Mouse (Mus musculus): ENCODE results near the gene Pbdc1.
"Not testable (repeated sequence)": the region's sequence is repeated elsewhere in the genome, so short reads cannot be mapped to it uniquely, and the experiment has no call there.

The Pbdc1 gene

GRCm38 (mm10) chrX:105079615-105080092, at the start of gene Pbdc1:
TSS of gene Pbdc1 (plus strand) at chrX:105079756.
- in situ Hi-C loops (cut with MboI): no loop called here

- in situ Hi-C loops (cut with MboI): no loop called here
Observed at GRCm38 (mm10) chrX:105037666-105038065, 41.9 kb upstream of the Pbdc1 start.

GRCm38 (mm10) chrX:105064294-105064693, 15.3 kb upstream of the Pbdc1 start:
- in situ Hi-C loops (cut with MboI): no loop called here

- in situ Hi-C loops (cut with MboI): no loop called here
Observed at GRCm38 (mm10) chrX:105064801-105065200, 14.8 kb upstream of the Pbdc1 start.

GRCm38 (mm10) chrX:105069671-105070503, 9.7 kb upstream of the Pbdc1 start:
- in situ Hi-C loops (cut with MboI): no loop called here

- in situ Hi-C loops (cut with MboI): no loop called here
Observed at GRCm38 (mm10) chrX:105079151-105079550, 405 bp upstream of the Pbdc1 start.

- in situ Hi-C loops (cut with MboI): no loop called here
Observed at GRCm38 (mm10) chrX:105080096-105080495, 540 bp downstream of the Pbdc1 start.

GRCm38 (mm10) chrX:105083013-105083412, 3.5 kb downstream of the Pbdc1 start:
- in situ Hi-C loops (cut with MboI): not testable (repeated sequence)

- in situ Hi-C loops (cut with MboI): no loop called here
Observed at GRCm38 (mm10) chrX:105104175-105104574, 24.6 kb downstream of the Pbdc1 start.

- in situ Hi-C loops (cut with MboI): no loop called here
Observed at GRCm38 (mm10) chrX:105114994-105115393, 35.4 kb downstream of the Pbdc1 start.

- in situ Hi-C loops (cut with MboI): no loop called here
Observed at GRCm38 (mm10) chrX:105120275-105121226, 41.0 kb downstream of the Pbdc1 start, which contains the start of gene Magee1. TSS of gene Magee1 (plus strand) at chrX:105120378.

GRCm38 (mm10) chrX:105121227-105121865, 41.8 kb downstream of the Pbdc1 start:
- in situ Hi-C loops (cut with MboI): no loop called here

- in situ Hi-C loops (cut with MboI): no loop called here
Observed at GRCm38 (mm10) chrX:105124903-105125302, 45.3 kb downstream of the Pbdc1 start.

- in situ Hi-C loops (cut with MboI): no loop called here
Observed at GRCm38 (mm10) chrX:105151872-105152461, 72.4 kb downstream of the Pbdc1 start.

- in situ Hi-C loops (cut with MboI): not testable (repeated sequence)
Observed at GRCm38 (mm10) chrX:105165007-105165406, 85.5 kb downstream of the Pbdc1 start.
